Mouse (Mus musculus): ENCODE measurements around the gene Gpr180. TPM values are rescaled to one million over a fixed set of nuclear protein-coding genes. Genes with fewer than 3 reads are reported as not detected.

The Gpr180 gene
- total and polyA plus RNA-seq, 2 experiments from 2014 or later: 50.1 to 53.7 TPM

DNA sequence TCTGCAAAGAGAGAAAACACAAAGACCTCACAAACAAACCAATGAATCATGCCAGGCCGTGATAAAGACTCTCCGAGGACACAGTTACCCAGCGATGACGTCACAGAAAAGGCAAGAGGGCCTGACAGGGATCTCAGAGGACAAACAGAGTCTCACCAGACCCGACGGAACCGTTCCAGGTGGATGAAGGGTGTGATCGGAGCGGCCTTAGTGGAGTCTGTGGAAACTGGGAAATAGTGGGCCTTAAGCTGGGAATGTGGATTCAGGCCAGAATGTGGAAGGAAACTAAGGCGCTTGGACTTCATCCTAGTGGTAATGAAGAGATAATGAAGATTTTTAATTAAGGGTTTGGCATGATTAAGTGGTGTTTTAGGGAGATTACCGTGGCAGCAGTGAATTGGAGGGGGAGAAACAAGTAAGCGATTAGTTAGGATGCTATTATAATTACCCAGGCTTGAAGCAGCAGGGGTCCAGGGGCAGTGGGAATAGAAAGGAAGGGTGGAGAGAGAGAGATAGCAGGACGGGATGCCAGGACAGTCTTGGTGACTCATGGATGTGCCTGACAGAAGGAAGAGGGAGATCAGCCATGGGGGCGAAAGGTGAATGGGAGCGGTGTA is 75.3 kb downstream of the Gpr180 start:
- H3K27ac ChIP-seq: no peak overlapping the region
- H3K4me3 ChIP-seq (ENCODE audit: low read length): no peak overlapping the region
- no peak overlapping the region for H3K9ac ChIP-seq (replicated peaks; ENCODE audit: low read length)
- H3K4me1 ChIP-seq (ENCODE audit: insufficient read depth, low read length): no peaks in the 10 kb centered on the region
- no peaks in the 10 kb centered on the region for H3K9me3 ChIP-seq (ENCODE audit: low read length)
- no peak for DNase-seq (ENCODE audit: low spot score)
- 57% methylated on average over 15 of the region's 15 CpGs for WGBS
- H3K27me3 ChIP-seq (ENCODE audit: insufficient read depth, low read length): no peaks in the 10 kb centered on the region
- TF ChIP-seq CTCF (IDR thresholded peaks at IDR 0.05; ENCODE audit: low read depth): no peak
- H3K4me2 ChIP-seq (ENCODE audit: low read depth, low read length): no peak overlapping the region
- H3K36me3 ChIP-seq (ENCODE audit: insufficient read depth, low read length): no peaks in the 10 kb centered on the region
- ATAC-seq: no peak

Other genes starting within 250 kb of the Gpr180 start
- gene Dct, start 84.9 kb upstream of the Gpr180 start, total RNA-seq (2014; rRNA removed): 0.10 TPM in 1 of 2 replicates, not detected in the other
- gene Dct, start 84.9 kb upstream of the Gpr180 start, polyA plus RNA-seq (2015; fragmentation: Nextera tagmentation; extraction: Ambion mirVana): 0.70 and 0.82 TPM in 2 replicates
- 8.1 and 10.0 TPM in 2 replicates for gene Tgds, start 4.4 kb upstream of the Gpr180 start, total RNA-seq (2014; rRNA removed)
- gene Tgds, start 4.4 kb upstream of the Gpr180 start, polyA plus RNA-seq (2015; fragmentation: Nextera tagmentation; extraction: Ambion mirVana): 8.8 and 10.3 TPM in 2 replicates
- gene Sox21, start 99.9 kb downstream of the Gpr180 start, total RNA-seq (2014; rRNA removed): 15.9 and 20.1 TPM in 2 replicates
- gene Sox21, start 99.9 kb downstream of the Gpr180 start, polyA plus RNA-seq (2015; fragmentation: Nextera tagmentation; extraction: Ambion mirVana): 4.1 TPM in 2 replicates
- not detected in 2 replicates for gene Gm9376, start 129.8 kb downstream of the Gpr180 start, total RNA-seq (2014; rRNA removed)
- not detected in 2 replicates for gene Gm9376, start 129.8 kb downstream of the Gpr180 start, polyA plus RNA-seq (2015; fragmentation: Nextera tagmentation; extraction: Ambion mirVana)